Mouse (Mus musculus): ENCODE measurements at regions not wholly inside any gene's neighbourhood (a gene's known extent, or its start where the extent isn't known, plus 50 kb on each side); places are given as distances from the start of the nearest gene placed in this dataset.

- DNase-seq (ENCODE audit: extremely low spot score, low read depth, low spot score) = no peak
These were observed 196.8 kb upstream of the Rbfox1 start for GRCm38 (mm10) chr16:5688322-5688721.

DNA sequence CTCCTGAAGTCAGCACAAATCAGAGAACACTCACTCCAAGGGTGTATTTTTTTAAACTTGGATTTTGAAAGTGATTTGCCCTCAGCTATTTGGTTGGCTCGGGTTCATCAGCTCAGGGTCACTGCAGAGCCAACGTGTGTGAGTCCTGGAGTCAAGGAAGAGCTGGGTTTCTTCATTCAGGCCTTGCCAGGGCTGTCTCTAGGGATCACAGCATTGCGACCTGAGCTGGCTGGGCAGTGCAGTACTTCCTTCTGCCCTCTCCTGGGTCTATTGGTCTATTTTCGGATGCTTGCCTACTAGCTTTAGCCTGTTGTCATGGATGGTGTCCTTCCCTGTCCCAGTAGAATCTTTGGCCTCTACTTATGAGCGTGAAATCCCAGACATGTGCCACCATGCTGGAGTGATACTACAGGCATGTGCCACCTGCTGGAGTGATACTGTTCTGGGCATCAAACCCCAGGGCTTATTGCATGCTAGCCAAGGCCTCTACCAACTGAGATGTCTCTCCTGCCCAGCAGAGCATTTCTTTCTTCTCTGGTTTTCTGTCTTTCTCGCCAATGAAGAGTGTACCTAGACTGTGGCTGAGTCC is 211.7 kb upstream of the Rbfox1 start:
- no peak for DNase-seq (ENCODE audit: extremely low spot score, low read depth, low spot score)

GRCm38 (mm10) chr16:5672871-5673270 is 212.3 kb upstream of the Rbfox1 start:
- no peak for DNase-seq (ENCODE audit: extremely low spot score, low read depth, low spot score)

GRCm38 (mm10) chr16:5668403-5668967 is 216.7 kb upstream of the Rbfox1 start:
- DNase-seq (ENCODE audit: extremely low spot score, low read depth, low spot score) = no peak

GRCm38 (mm10) chr16:5661918-5662317 is 223.2 kb upstream of the Rbfox1 start:
- DNase-seq (ENCODE audit: extremely low spot score, low read depth, low spot score) = no peak

- no peak for DNase-seq (ENCODE audit: extremely low spot score, low read depth, low spot score)
These were observed 233.6 kb upstream of the Rbfox1 start for GRCm38 (mm10) chr16:5651551-5651950.

- no peak for DNase-seq (ENCODE audit: extremely low spot score, low read depth, low spot score)
These were observed 234.2 kb upstream of the Rbfox1 start for GRCm38 (mm10) chr16:5651002-5651401.

- DNase-seq (ENCODE audit: extremely low spot score, low read depth, low spot score) = no peak
These were observed 245.2 kb upstream of the Rbfox1 start for GRCm38 (mm10) chr16:5639956-5640355.

DNA sequence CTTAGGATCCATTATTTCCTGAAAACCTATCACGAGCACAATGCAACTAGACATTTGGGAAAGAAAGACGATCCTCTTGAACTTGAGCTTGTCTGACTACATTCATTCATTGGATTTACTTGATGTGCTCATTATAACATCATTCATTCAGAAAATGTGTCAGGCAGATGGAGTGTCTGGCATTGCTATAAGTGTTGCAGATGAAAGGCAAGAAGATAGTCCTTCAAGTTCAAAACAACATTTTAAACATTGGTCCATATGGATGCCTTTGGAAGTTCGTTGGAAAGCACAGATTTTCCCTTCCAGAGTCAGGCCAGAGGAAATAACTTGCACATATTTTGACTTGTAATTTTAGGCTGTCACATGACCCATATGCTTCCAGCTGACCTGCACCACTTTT is 255.2 kb upstream of the Rbfox1 start:
- no peak for DNase-seq (ENCODE audit: extremely low spot score, low read depth, low spot score)

- no peak for DNase-seq (ENCODE audit: extremely low spot score, low read depth, low spot score)
These were observed 257.2 kb upstream of the Rbfox1 start for GRCm38 (mm10) chr16:5627910-5628309.

- no peak for DNase-seq (ENCODE audit: extremely low spot score, low read depth, low spot score)
These were observed 257.8 kb upstream of the Rbfox1 start for GRCm38 (mm10) chr16:5627117-5627909.

DNA sequence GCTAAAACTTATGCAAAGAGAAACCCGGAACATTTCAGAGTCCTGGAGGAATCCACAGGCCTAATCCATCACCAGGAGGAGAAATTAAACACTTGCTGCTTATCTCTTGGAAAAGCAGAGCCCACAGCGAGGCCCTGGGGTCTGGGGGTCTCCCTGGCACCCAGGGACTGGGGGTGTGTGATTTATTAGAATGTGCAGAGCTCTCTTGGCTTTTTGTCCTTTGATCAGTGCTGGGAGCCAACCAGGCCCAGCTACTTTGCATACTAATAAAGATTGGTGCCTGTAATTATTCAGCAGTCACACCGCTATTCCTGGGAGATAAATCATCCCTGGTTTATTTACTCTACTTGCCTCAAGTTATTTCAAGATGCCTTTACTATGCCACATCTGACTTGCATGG is 260.0 kb upstream of the Rbfox1 start:
- DNase-seq (ENCODE audit: extremely low spot score, low read depth, low spot score) = no peak

GRCm38 (mm10) chr16:5620566-5620965 is 264.6 kb upstream of the Rbfox1 start:
- DNase-seq (ENCODE audit: extremely low spot score, low read depth, low spot score) = no peak

- no peak for DNase-seq (ENCODE audit: extremely low spot score, low read depth, low spot score)
These were observed 268.8 kb upstream of the Rbfox1 start for GRCm38 (mm10) chr16:5616356-5616755.

- DNase-seq (ENCODE audit: extremely low spot score, low read depth, low spot score) = no peak
These were observed 289.8 kb upstream of the Rbfox1 start for GRCm38 (mm10) chr16:5595359-5595758.

GRCm38 (mm10) chr16:5578333-5578732 is 306.8 kb upstream of the Rbfox1 start:
- no peak for DNase-seq (ENCODE audit: extremely low spot score, low read depth, low spot score)

- DNase-seq (ENCODE audit: extremely low spot score, low read depth, low spot score) = no peak
These were observed 312.4 kb upstream of the Rbfox1 start for GRCm38 (mm10) chr16:5572780-5573179.

DNA sequence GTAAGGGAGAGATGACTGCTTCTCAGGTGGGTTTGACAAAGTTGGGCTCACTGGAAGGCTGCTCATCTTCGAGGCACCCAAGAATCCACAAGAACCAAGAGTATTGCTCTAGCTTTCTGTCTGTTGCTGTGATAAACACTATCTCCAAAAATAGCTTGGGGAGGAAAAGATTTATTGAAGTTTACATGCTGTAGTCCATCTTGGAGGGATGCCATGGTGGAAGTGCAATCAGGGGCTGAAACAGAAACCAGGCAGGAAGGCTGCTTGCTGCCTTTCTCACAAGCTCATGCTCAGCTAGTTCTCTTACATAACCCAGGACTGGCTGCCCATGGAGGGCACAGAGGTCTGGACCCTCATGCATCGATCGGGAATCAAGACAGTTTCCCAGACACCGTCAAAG is 314.5 kb upstream of the Rbfox1 start:
- DNase-seq (ENCODE audit: extremely low spot score, low read depth, low spot score) = no peak

GRCm38 (mm10) chr16:5569101-5569500 is 313.3 kb upstream of the Eef2kmt start:
- DNase-seq (ENCODE audit: extremely low spot score, low read depth, low spot score) = no peak

DNA sequence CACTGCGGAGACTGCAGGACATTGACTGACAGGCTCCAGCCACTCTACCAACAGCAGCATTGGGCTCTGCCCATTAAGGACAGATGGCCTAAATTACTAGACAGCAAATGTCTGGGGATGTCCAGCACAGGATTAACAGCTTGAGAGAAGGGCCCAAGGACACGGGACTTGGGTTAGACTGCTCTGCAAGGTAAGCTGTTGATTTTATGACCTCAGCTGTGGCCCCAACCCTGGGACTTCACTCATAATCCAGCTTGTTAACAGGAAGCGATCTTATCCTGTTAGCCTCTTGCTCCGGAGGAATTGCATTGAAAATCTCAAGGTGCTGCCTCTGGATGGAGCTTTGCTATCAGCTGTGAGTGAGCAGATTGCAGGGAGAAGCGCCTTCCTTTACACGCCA is 293.2 kb upstream of the Eef2kmt start:
- no peak for DNase-seq (ENCODE audit: extremely low spot score, low read depth, low spot score)

- DNase-seq (ENCODE audit: extremely low spot score, low read depth, low spot score) = no peak
These were observed 292.8 kb upstream of the Eef2kmt start for GRCm38 (mm10) chr16:5548602-5549001.

- DNase-seq (ENCODE audit: extremely low spot score, low read depth, low spot score) = no peak
These were observed 291.0 kb upstream of the Eef2kmt start for GRCm38 (mm10) chr16:5546808-5547207.

Data from hindlimb bud, embryonic 11.5 days (tissue).